Mouse (Mus musculus) liver, embryonic 13.5 days (tissue): ENCODE data around the gene Relb. TPM values are rescaled to one million over a fixed set of nuclear protein-coding genes. Genes with fewer than 3 reads are reported as not detected.

Source experiments
- ATAC-seq: fragments of 200-750 bp; cut with Nextera tagmentation; 2 replicates; pipeline ENCODE4 v1.8.0; 2017; ENCODE audit warnings: low read depth, mild to moderate bottlenecking, moderate number of reproducible peaks, moderate library complexity
- DNase-seq: peaks from one replicate; pipeline ENCODE4 v3.0.0; 2022
- H3K27ac ChIP-seq: fragments of 300-500 bp; sonication (generic); 2 replicates; pipeline ENCODE4 v1.5.1; 2015; ENCODE audit warnings: moderate library complexity, mild to moderate bottlenecking, inconsistent platforms
- H3K27me3 ChIP-seq: fragments of 300-500 bp; sonication (generic); 2 replicates; pipeline ENCODE4 v1.6.1; 2015; ENCODE audit warnings: mild to moderate bottlenecking, inconsistent platforms
- H3K36me3 ChIP-seq: fragments of 300-500 bp; sonication (generic); 2 replicates; pipeline ENCODE4 v1.6.1; 2015; ENCODE audit warnings: mild to moderate bottlenecking, inconsistent platforms
- H3K4me1 ChIP-seq: fragments of 300-500 bp; sonication (generic); replicated peaks from 2 replicates; pipeline ENCODE4 v1.6.1; 2015; ENCODE audit warnings: inconsistent platforms
- H3K4me2 ChIP-seq: fragments of 300-500 bp; sonication (generic); 2 replicates; pipeline ENCODE4 v1.6.1; 2015; ENCODE audit warnings: inconsistent platforms, mild to moderate bottlenecking, moderate library complexity
- H3K4me3 ChIP-seq: fragments of 300-500 bp; sonication (generic); replicated peaks from 2 replicates; pipeline ENCODE4 v1.5.1; 2015; ENCODE audit warnings: mild to moderate bottlenecking, inconsistent platforms
- H3K9ac ChIP-seq: fragments of 300-500 bp; sonication (generic); 2 replicates; pipeline ENCODE4 v1.6.1; 2015; ENCODE audit warnings: mild to moderate bottlenecking, inconsistent platforms
- H3K9me3 ChIP-seq: fragments of 300-500 bp; sonication (generic); replicated peaks from 2 replicates; pipeline ENCODE4 v1.6.1; 2016; ENCODE audit warnings: inconsistent platforms
- WGBS: fragments of 180-500 bp; shearing (Covaris S2); methylation state at CpG from one replicate; pipeline ENCODE4 v1.1.7; 2015; ENCODE audit not compliant: insufficient replicate concordance; 5-methylcytosine and 5-hydroxymethylcytosine counted together
- polyA plus RNA-seq: library from polyadenylated mRNA; unstranded; fragments of >200 nt; fragmentation: Nextera tagmentation; extraction: Ambion mirVana; gene quantifications from 2 replicates; pipeline ENCODE4 v1.2.1, GENCODE M21; 2015

Gene Relb
- polyA plus RNA-seq, 1 experiment from 2014 or later: 1.6 TPM

DNA sequence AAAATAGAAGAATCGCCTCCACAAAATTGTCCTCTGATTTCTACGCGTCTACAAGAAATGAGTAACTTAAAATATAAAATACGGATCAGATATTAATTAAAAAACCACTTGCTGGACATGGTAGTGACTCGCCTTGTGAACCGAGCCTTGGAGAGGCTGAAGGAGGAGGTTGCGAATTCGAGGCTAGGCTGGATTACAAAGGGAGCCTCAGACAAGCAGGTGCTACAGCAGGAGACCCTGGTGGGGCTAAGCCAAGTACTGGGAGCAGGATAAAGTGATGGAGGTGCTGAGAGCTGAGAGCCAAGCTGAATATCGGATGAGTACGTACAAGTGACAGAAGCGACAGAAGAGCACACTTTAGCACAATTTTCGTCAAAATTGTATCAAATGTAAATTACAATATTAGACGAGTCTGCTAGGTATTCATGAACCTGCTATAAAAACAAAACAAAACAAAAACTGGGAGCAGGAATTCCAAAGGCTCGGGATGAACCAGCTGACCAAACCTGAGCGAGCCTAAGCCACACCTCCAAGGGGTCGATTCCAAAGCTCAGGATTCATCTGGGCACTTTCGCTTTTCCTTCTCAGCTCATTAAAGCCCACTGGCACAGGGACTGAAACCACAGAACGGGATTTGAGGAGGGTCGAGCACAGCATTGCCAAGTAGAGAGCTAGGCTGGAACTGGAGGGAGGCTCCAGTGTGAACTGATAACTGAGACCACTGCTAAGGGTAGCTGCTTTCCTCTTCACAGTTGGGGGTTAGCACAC, 66.4 kb downstream of the Relb start, which contains the start of gene Ppp1r37:
TSS of gene Ppp1r37 (minus strand) at position 434 of the 768 bp plus-strand sequence.
- Histone ChIP-seq H3K9ac (peak within 1 kb of the TSS; percentile 99), H3K27ac (peak within 1 kb of the TSS; percentile 98), H3K36me3 (peaks cover 49% of the 10 kb centered on the region), H3K4me3 (peak within 1 kb of the TSS; percentile 100), H3K27me3 (no peaks in the 10 kb centered on the region), H3K4me1 (peaks cover 69% of the 10 kb centered on the region), H3K9me3 (0 out of 2 replicates have a peak, but pooled peaks cover 5% of the 10 kb centered on the region), H3K4me2 (peak within 1 kb of the TSS; percentile 81)
- no peak for ATAC-seq
- no peak for DNase-seq
- WGBS: 5% methylated on average over 19 of the region's 19 CpGs

GRCm38 (mm10) chr7:19561765-19562642, 67.2 kb downstream of the Relb start:
- Histone ChIP-seq H3K4me2 (peak overlapping the region; percentile 81), H3K9ac (peak overlapping the region; percentile 99), H3K27ac (peak overlapping the region; percentile 98), H3K4me1 (peaks cover 77% of the 10 kb centered on the region), H3K27me3 (no peaks in the 10 kb centered on the region), H3K4me3 (peak overlapping the region; percentile 100), H3K9me3 (0 out of 2 replicates have a peak, but pooled peaks cover 5% of the 10 kb centered on the region), H3K36me3 (peaks cover 50% of the 10 kb centered on the region)
- ATAC-seq (peak; percentile 74), DNase-seq (peak; percentile 81)
- WGBS: under 1% methylated on average over 102 of the region's 102 CpGs

- Histone ChIP-seq H3K9me3 (0 out of 2 replicates have a peak, but pooled peaks cover 5% of the 10 kb centered on the region), H3K4me3 (peak overlapping the region; percentile 100), H3K9ac (peak overlapping the region; percentile 99), H3K27ac (peak overlapping the region; percentile 98), H3K4me2 (peak overlapping the region; percentile 81), H3K36me3 (peaks cover 51% of the 10 kb centered on the region), H3K4me1 (peaks cover 83% of the 10 kb centered on the region), H3K27me3 (no peaks in the 10 kb centered on the region)
- ATAC-seq: no peak
- WGBS: under 1% methylated on average over 11 of the region's 11 CpGs
- DNase-seq: no peak
Measured at GRCm38 (mm10) chr7:19561431-19561764, 67.8 kb downstream of the Relb start.

DNA sequence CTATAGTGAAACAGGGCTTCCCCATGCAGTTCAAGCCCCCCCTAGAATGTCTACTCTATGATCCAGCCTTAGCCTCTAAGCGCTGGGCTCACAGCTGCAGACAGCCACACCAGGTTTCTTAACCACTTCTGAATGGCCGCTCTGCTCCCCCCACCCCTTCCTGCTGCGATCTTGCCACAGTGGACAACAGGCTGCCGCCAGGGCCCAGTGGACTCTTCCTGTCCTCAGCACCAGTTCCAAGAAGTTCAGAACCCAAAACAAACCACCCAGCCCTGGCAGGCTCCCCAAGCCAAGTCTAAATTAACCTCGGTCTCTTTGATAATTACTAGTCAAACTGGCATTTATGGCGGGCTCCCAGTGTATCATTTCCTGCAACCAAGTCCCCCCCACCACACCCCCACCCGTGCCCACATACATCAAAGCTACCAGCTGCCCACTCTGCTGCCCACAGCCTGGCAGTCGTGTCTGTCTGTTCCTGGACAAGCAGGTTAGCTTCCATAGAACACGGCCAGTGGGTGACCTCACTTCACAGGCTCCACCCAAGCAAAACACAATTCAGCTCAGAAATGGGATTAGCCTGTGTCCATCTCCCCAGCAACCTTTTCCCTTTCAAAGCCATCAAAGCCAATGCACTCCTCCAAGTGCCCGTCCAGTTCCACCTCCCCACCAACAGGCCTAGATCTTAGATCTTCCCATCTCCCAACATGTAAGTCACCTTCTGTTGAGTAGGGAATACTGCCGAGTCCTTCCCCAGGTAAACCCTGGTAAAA, 68.6 kb downstream of the Relb start:
- Histone ChIP-seq H3K27me3 (no peaks in the 10 kb centered on the region), H3K4me1 (peaks cover 80% of the 10 kb centered on the region), H3K27ac (peak overlapping the region; percentile 98), H3K9ac (peak overlapping the region; percentile 99), H3K4me2 (peak overlapping the region; percentile 81), H3K4me3 (peak overlapping the region; percentile 100), H3K9me3 (0 out of 2 replicates have a peak, but pooled peaks cover 5% of the 10 kb centered on the region), H3K36me3 (peaks cover 54% of the 10 kb centered on the region)
- DNase-seq (no peak), ATAC-seq (no peak)
- 6% methylated on average over 11 of the region's 11 CpGs for WGBS

- Histone ChIP-seq H3K27me3 (no peaks in the 10 kb centered on the region), H3K36me3 (peaks cover 54% of the 10 kb centered on the region), H3K9me3 (no peaks in the 10 kb centered on the region), H3K4me3 (peak overlapping the region; percentile 100), H3K4me2 (peak overlapping the region; percentile 81), H3K27ac (peak overlapping the region; percentile 79), H3K4me1 (peaks cover 73% of the 10 kb centered on the region), H3K9ac (peak overlapping the region; percentile 99)
- no peak for DNase-seq
- ATAC-seq: no peak
- WGBS: 54% methylated on average over 2 of the region's 2 CpGs
Measured at GRCm38 (mm10) chr7:19558965-19559364, 70.3 kb downstream of the Relb start.

- WGBS: 65% methylated on average over 6 of the region's 6 CpGs
- no peaks in the 10 kb centered on the region for H3K9me3 ChIP-seq
- H3K4me3 ChIP-seq: peak overlapping the region; percentile 100
- H3K9ac ChIP-seq: peak overlapping the region; percentile 99
- DNase-seq (no peak), ATAC-seq (peak; percentile 43)
- peak overlapping the region; percentile 81 for H3K4me2 ChIP-seq
- H3K27ac ChIP-seq: peak overlapping the region; percentile 79
- H3K4me1 ChIP-seq: peaks cover 69% of the 10 kb centered on the region
- H3K27me3 ChIP-seq: no peaks in the 10 kb centered on the region
- peaks cover 61% of the 10 kb centered on the region for H3K36me3 ChIP-seq
Measured at GRCm38 (mm10) chr7:19557982-19558900, 71.0 kb downstream of the Relb start.

- DNase-seq (no peak), ATAC-seq (no peak)
Measured at GRCm38 (mm10) chr7:19557086-19557485, 72.2 kb downstream of the Relb start.

More at GRCm38 (mm10) chr7:19557086-19557485, 72.2 kb downstream of the Relb start:
- H3K4me3 ChIP-seq: no peak overlapping the region
- peak overlapping the region; percentile 17; the same call in 1 of the 2 replicates for H3K9ac ChIP-seq
- no peaks in the 10 kb centered on the region for H3K9me3 ChIP-seq
- 94% methylated on average over 2 of the region's 2 CpGs for WGBS
- H3K27ac ChIP-seq: no peak overlapping the region
- H3K36me3 ChIP-seq: peaks cover 73% of the 10 kb centered on the region
- no peaks in the 10 kb centered on the region for H3K27me3 ChIP-seq
- H3K4me1 ChIP-seq: peaks cover 73% of the 10 kb centered on the region
- H3K4me2 ChIP-seq: no peak overlapping the region

Other genes with a start within 250 kb of the Relb start
- gene Ercc2, start 247.4 kb downstream of the Relb start, polyA plus RNA-seq: 8.6 and 9.9 TPM in 2 replicates
- 0.31 and 0.70 TPM in 2 replicates for gene Klc3, start 225.3 kb downstream of the Relb start, polyA plus RNA-seq
- gene Ckm, start 224.7 kb downstream of the Relb start, polyA plus RNA-seq: 0.82 and 1.6 TPM in 2 replicates
- 1.3 and 1.6 TPM in 2 replicates for gene Mark4, start 170.6 kb downstream of the Relb start, polyA plus RNA-seq
- 0.83 and 1.0 TPM in 2 replicates for gene Exoc3l2, start 166.1 kb downstream of the Relb start, polyA plus RNA-seq
- gene Bloc1s3, start 121.1 kb downstream of the Relb start, polyA plus RNA-seq: 1.3 TPM in 2 replicates
- 39.5 and 45.2 TPM in 2 replicates for gene Trappc6a, start 121.0 kb downstream of the Relb start, polyA plus RNA-seq
- not detected in 2 replicates for gene Nkpd1, start 111.6 kb downstream of the Relb start, polyA plus RNA-seq
- 7.8 and 8.3 TPM in 2 replicates for gene Ppp1r37, start 66.4 kb downstream of the Relb start, polyA plus RNA-seq
- gene Zfp296, start 52.2 kb downstream of the Relb start, polyA plus RNA-seq: 1.3 and 1.5 TPM in 2 replicates
- gene Gemin7, start 51.8 kb downstream of the Relb start, polyA plus RNA-seq: 84.9 and 92.7 TPM in 2 replicates
- 14.3 and 15.7 TPM in 2 replicates for gene Clasrp, start 25.0 kb downstream of the Relb start, polyA plus RNA-seq
- 45.2 and 51.0 TPM in 2 replicates for gene Clptm1, start 35.6 kb upstream of the Relb start, polyA plus RNA-seq
- gene Apoc2, start 48.5 kb upstream of the Relb start, polyA plus RNA-seq: 568 and 648 TPM in 2 replicates
- gene Gm44805, start 52.0 kb upstream of the Relb start, polyA plus RNA-seq: 5.6 and 7.5 TPM in 2 replicates
- gene Apoc4, start 52.0 kb upstream of the Relb start, polyA plus RNA-seq: 58.3 and 74.0 TPM in 2 replicates
- gene Apoc1, start 63.2 kb upstream of the Relb start, polyA plus RNA-seq: 247 and 261 TPM in 2 replicates
- 1,390 and 1,411 TPM in 2 replicates for gene Apoe, start 69.8 kb upstream of the Relb start, polyA plus RNA-seq
- 125 and 138 TPM in 2 replicates for gene Tomm40, start 86.0 kb upstream of the Relb start, polyA plus RNA-seq
- gene Nectin2, start 121.0 kb upstream of the Relb start, polyA plus RNA-seq: 17.9 and 18.2 TPM in 2 replicates
- 7.2 and 7.9 TPM in 2 replicates for gene Bcam, start 141.6 kb upstream of the Relb start, polyA plus RNA-seq
- 1.2 and 1.3 TPM in 2 replicates for gene Cblc, start 167.4 kb upstream of the Relb start, polyA plus RNA-seq
- gene Bcl3, start 193.3 kb upstream of the Relb start, polyA plus RNA-seq: 3.0 and 3.9 TPM in 2 replicates
- gene Gm19345, start 222.6 kb upstream of the Relb start, polyA plus RNA-seq: not detected in 2 replicates
- gene Ceacam16, start 231.9 kb upstream of the Relb start, polyA plus RNA-seq: not detected in 2 replicates